Mouse (Mus musculus) embryonic facial prominence, embryonic 15.5 days (tissue): ENCODE measurements around the gene Rab22a. TPM values are rescaled to one million over a fixed set of nuclear protein-coding genes. Genes with fewer than 3 reads are reported as not detected.

Source experiments
- ATAC-seq: fragments of 200-750 bp; cut with Nextera tagmentation; 2 replicates; pipeline ENCODE4 v1.8.0; 2017; ENCODE audit warnings: low read depth, moderate TSS enrichment; ENCODE audit not compliant: insufficient number of reproducible peaks, low FRiP score, low TSS enrichment
- H3K27ac ChIP-seq: fragments of 300-500 bp; sonication (generic); replicated peaks from 2 replicates; pipeline ENCODE4 v1.5.1; 2015; ENCODE audit warnings: mild to moderate bottlenecking, inconsistent platforms
- H3K27me3 ChIP-seq: fragments of 300-500 bp; sonication (generic); 2 replicates; pipeline ENCODE4 v1.6.1; 2015; ENCODE audit warnings: inconsistent platforms
- H3K36me3 ChIP-seq: fragments of 300-500 bp; sonication (generic); 2 replicates; pipeline ENCODE4 v1.6.1; 2015; ENCODE audit warnings: mild to moderate bottlenecking, inconsistent platforms
- H3K4me1 ChIP-seq: fragments of 300-500 bp; sonication (generic); 2 replicates; pipeline ENCODE4 v1.6.1; 2015; ENCODE audit warnings: inconsistent platforms
- H3K4me2 ChIP-seq: fragments of 300-500 bp; sonication (generic); replicated peaks from 2 replicates; pipeline ENCODE4 v1.6.1; 2015; ENCODE audit warnings: mild to moderate bottlenecking, inconsistent platforms
- H3K4me3 ChIP-seq: fragments of 300-500 bp; sonication (generic); replicated peaks from 2 replicates; pipeline ENCODE4 v1.5.1; 2015; ENCODE audit warnings: mild to moderate bottlenecking, inconsistent platforms
- H3K9ac ChIP-seq: fragments of 300-500 bp; sonication (generic); 2 replicates; pipeline ENCODE4 v1.6.1; 2015; ENCODE audit warnings: inconsistent platforms
- H3K9me3 ChIP-seq: fragments of 300-500 bp; sonication (generic); replicated peaks from 2 replicates; pipeline ENCODE4 v1.6.1; 2016; ENCODE audit warnings: inconsistent platforms
- whole genome bisulfite sequencing: fragments of 180-500 bp; shearing (Covaris S2); methylation state at CpG from one replicate; pipeline ENCODE4 v1.1.7; 2015; 5-methylcytosine and 5-hydroxymethylcytosine counted together
- polyA plus RNA-seq: library from polyadenylated mRNA; unstranded; fragments of >200 nt; fragmentation: Nextera tagmentation; extraction: Ambion mirVana; gene quantifications from 2 replicates; pipeline ENCODE4 v1.2.1, GENCODE M21; 2015

Rab22a gene
- polyA plus RNA-seq, 1 experiment from 2014 or later, result 40.9 TPM

DNA sequence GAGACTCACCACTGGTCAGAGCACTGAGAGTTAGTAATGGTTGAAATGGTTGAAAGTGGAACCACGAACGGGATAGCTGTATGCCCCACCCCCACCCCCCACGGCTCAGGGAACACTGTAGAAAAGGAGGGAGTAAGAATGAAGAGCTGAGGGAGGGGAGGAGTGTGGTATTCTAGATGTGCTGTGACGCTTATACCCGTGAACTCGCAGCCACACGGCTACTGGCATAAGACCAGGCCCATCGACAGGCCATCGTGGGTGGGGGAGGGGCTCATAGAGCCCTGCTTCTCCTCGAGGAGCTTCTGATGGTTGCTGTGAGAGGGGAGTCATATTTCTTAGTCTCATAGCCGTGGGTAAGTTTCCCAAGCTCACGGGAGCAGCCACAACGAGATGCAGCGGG, 64.8 kb downstream of the Rab22a start:
- Histone ChIP-seq H3K27me3 (no peaks in the 10 kb centered on the region), H3K4me1 (peaks cover 5% of the 10 kb centered on the region; the same call in 1 of the 2 replicates), H3K9ac (no peak overlapping the region), H3K4me3 (no peak overlapping the region), H3K36me3 (no peaks in the 10 kb centered on the region), H3K27ac (no peak overlapping the region), H3K9me3 (no peaks in the 10 kb centered on the region), H3K4me2 (peak overlapping the region; percentile 31; the same call in 1 of the 2 replicates)
- ATAC-seq, result no peak
- 21% methylated on average over 14 of the region's 14 CpGs for WGBS

DNA sequence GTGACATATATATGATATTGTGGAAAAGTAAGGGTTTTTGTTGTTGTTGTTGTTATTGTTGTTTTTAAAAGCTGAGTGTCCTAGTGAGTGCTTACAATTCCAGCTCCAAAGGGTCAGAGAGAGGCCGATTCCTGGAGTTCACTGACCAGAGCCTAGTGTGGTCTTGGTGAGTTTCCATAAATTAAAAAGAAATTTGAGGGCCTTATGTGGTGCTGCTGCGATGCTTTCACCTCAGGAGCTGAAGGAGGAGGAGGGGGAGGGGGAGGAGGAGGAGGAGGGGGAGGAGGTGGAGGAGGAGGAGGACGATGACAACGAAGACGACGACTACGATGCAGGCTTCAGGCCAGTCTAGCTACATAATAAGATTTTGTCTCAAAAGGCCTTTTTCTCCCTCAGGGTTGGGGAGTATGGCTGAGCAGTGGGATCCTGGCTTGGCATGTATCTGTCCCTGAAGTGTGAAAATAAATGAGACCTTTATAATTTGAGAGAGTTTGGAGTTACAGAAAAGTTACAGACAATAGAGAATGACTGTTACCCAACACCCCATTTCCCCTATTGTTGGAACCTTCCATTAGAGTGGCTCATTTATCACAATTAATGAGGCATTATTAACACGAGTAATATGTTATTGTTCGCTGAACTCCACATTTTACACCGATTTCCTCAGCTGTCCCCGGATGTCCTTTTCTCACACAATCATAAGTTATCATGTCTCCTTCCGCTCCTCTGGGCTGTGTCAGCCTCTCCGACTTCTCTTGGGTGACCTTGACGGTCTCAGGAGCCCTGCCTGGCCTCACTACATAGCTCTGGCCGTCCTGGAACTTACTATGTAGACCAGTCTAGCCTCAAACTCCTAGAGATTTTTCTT, 65.6 kb downstream of the Rab22a start:
- H3K27me3 ChIP-seq, result no peaks in the 10 kb centered on the region
- ATAC-seq, result no peak
- peaks cover 5% of the 10 kb centered on the region for H3K4me1 ChIP-seq
- 67% methylated on average over 14 of the region's 15 CpGs for WGBS
- no peak overlapping the region for H3K4me3 ChIP-seq
- H3K36me3 ChIP-seq, result no peaks in the 10 kb centered on the region
- no peaks in the 10 kb centered on the region for H3K9me3 ChIP-seq
- no peak overlapping the region for H3K4me2 ChIP-seq
- no peak overlapping the region for H3K27ac ChIP-seq
- no peak overlapping the region for H3K9ac ChIP-seq

DNA sequence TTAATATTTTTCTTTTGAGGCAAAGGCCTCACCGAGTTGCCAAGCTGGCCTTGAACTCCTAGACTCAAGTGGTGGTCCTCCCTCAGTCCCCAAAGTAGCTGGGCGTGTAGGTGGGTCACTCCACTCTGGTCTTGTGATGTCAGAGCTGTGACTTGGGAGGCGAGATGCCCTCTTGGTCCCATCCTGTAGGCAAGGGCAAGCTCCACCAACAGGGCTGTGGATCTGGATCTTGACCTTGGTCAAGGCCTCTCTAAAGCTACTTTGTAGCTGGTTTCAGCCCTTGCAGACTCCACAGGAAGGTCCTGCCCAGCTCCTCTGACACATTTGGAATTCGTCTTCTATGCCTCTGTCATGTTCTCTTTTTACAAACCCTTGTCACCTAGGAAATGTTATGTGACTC, 66.3 kb downstream of the Rab22a start:
- peaks cover 9% of the 10 kb centered on the region for H3K4me1 ChIP-seq
- H3K4me2 ChIP-seq, result no peak overlapping the region
- WGBS, result 92% methylated on average over 4 of the region's 4 CpGs
- H3K36me3 ChIP-seq, result no peaks in the 10 kb centered on the region
- H3K9ac ChIP-seq, result no peak overlapping the region
- no peaks in the 10 kb centered on the region for H3K9me3 ChIP-seq
- H3K4me3 ChIP-seq, result no peak overlapping the region
- no peak overlapping the region for H3K27ac ChIP-seq
- no peak for ATAC-seq
- H3K27me3 ChIP-seq, result no peaks in the 10 kb centered on the region

DNA sequence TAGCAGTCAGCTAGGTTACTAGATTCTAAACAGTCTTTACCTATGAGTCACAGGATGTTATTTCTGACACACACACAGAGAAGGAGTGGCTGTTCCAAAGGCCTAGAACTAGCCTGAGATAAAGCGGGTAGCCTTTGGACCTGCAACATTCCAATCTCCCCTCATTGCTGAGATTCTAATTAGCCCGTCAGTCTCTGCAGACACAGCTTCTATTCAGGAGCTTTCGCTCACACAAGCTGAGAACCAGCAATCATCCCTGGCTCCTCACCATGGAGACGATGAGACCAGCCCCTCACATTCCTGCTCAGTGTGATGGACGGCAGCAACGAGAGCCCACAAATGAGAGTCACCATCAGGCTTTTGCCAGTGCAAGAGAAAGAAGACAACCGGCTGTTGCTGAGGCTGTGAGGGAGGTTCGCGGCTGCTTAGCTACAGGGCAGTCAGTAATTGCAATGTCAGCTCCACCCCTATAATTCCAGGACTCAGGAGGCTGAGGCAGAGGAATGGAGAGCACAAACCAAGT, 70.9 kb downstream of the Rab22a start:
- Histone ChIP-seq H3K9ac (no peak overlapping the region), H3K36me3 (no peaks in the 10 kb centered on the region), H3K27me3 (no peaks in the 10 kb centered on the region), H3K4me2 (no peak overlapping the region), H3K4me1 (peaks cover 4% of the 10 kb centered on the region), H3K4me3 (no peak overlapping the region), H3K27ac (no peak overlapping the region), H3K9me3 (no peaks in the 10 kb centered on the region)
- WGBS, result 9% methylated on average over 9 of the region's 9 CpGs
- ATAC-seq, result no peak

DNA sequence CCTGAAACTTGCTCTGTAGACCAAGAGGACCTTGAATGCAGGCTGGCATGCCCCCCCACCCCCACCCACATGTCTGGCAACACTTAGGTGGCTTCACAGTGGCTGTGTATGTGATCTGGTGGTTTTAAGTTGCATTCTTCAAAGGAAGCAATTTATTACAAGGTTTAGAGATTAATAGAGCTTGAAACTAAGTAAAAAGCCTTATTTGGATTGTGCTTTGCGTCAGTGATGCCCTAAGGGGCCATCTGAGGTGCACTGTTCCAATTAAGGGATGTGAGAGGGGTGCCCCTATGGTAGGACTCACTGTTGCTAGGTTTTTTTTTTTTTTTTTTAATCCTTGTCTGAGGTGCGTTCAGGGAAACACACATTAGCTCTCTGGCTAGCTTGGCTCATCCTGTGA, 74.9 kb downstream of the Rab22a start:
- H3K9me3 ChIP-seq, result no peaks in the 10 kb centered on the region
- H3K4me2 ChIP-seq, result no peak overlapping the region
- H3K27me3 ChIP-seq, result no peaks in the 10 kb centered on the region
- no peak for ATAC-seq
- H3K4me1 ChIP-seq, result peaks cover 19% of the 10 kb centered on the region
- no peak overlapping the region for H3K27ac ChIP-seq
- no peak overlapping the region for H3K4me3 ChIP-seq
- 34% methylated on average over 2 of the region's 2 CpGs for WGBS
- H3K36me3 ChIP-seq, result peaks cover 5% of the 10 kb centered on the region; the same call in 1 of the 2 replicates
- H3K9ac ChIP-seq, result no peak overlapping the region

DNA sequence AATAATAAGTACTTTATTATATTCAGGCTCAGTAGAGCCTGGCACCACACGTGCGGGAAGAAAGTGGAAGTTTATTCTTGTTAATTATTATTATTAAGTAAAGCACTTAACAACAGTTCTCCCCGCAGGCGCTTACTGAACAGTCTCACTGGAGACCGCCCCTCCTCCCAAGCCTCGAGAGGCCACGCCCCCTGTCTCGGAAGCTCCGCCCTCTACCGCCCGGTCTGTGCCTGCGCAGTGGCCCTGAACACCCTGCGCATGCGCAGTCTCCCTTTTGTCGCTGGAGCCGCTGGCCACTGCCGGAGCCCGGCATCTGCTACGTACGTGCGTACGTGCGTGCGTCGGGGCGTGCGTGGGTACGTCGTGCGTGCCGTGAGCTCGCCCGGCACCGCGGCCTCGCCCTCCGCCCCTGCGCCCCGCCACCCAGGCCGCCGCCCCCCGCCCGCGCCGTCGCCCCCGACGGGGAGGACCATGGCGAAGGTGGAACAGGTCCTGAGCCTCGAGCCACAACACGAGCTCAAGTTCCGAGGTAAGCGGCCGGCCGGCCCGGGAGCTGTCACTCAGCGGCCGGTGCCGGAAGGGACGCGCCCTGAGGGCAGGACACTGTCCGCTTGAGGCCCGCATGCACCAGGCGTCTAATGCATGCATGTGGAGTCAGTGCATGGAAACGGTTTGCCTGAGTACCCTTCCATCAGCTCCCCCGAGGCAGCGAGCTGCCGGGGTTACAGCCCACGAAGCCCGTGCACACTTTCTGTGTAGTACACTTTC, 77.8 kb downstream of the Rab22a start, which contains the start of gene Vapb:
Vapb (plus strand) TSS at position 290 of the 768 bp plus-strand sequence.
- WGBS, result under 1% methylated on average over 70 of the region's 70 CpGs
- peak; percentile 99 for ATAC-seq
- peak within 1 kb of the TSS; percentile 80 for H3K4me3 ChIP-seq
- peak within 1 kb of the TSS; percentile 68 for H3K4me2 ChIP-seq
- H3K4me1 ChIP-seq, result peaks cover 26% of the 10 kb centered on the region
- H3K9me3 ChIP-seq, result no peaks in the 10 kb centered on the region
- peak within 1 kb of the TSS; percentile 83 for H3K27ac ChIP-seq
- peaks cover 5% of the 10 kb centered on the region; the same call in 1 of the 2 replicates for H3K36me3 ChIP-seq
- peak within 1 kb of the TSS; percentile 88 for H3K9ac ChIP-seq
- H3K27me3 ChIP-seq, result no peaks in the 10 kb centered on the region

DNA sequence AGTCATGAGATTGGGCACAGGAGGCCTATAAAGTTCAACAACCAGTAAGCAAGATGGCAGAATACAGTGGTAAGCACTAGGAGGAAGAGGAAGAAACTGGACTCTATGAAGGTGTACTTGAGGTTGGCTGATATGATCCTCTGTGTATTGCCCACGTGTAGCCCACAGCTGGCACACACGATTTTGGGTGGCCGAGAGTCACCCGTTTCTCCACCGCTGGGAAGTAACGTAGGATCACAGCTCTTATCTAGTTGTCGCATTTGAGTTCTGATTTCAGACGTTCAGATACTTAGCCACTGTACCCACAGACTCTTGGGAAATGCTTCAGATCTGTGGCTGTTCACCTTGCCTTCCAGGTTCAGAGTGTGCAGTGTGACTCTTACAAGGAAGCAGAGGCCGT, 78.7 kb downstream of the Rab22a start:
- no peak overlapping the region for H3K27ac ChIP-seq
- peak overlapping the region; percentile 68 for H3K4me2 ChIP-seq
- H3K27me3 ChIP-seq, result no peaks in the 10 kb centered on the region
- peaks cover 32% of the 10 kb centered on the region for H3K4me1 ChIP-seq
- peaks cover 5% of the 10 kb centered on the region; the same call in 1 of the 2 replicates for H3K36me3 ChIP-seq
- H3K9ac ChIP-seq, result peak overlapping the region; percentile 88
- H3K9me3 ChIP-seq, result no peaks in the 10 kb centered on the region
- peak overlapping the region; percentile 80 for H3K4me3 ChIP-seq
- WGBS, result 83% methylated on average over 9 of the region's 9 CpGs
- ATAC-seq, result no peak

DNA sequence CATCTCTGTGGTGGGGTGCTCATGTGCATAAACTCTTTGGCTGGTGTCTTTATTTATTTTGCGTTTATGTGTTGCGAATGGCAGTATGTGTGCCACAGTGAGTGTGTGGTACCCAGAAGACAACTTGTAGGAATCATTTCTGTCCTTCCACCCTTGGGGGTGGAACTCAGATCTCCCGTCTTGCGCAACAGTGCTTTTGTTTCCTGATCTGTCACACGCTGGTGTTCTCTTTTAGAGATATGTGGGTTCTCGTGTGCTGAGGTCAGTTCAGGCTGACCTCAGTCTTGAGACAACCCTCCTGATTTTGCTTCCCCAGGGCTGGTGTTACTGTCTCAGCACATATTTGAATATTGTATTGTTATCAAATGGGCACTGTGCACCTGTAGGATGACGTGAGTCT, 79.5 kb downstream of the Rab22a start:
- Histone ChIP-seq H3K4me1 (peaks cover 32% of the 10 kb centered on the region), H3K27me3 (no peaks in the 10 kb centered on the region), H3K36me3 (peaks cover 5% of the 10 kb centered on the region; the same call in 1 of the 2 replicates), H3K9ac (no peak overlapping the region), H3K4me2 (no peak overlapping the region), H3K27ac (no peak overlapping the region), H3K9me3 (no peaks in the 10 kb centered on the region), H3K4me3 (no peak overlapping the region)
- no peak for ATAC-seq
- 91% methylated on average over 7 of the region's 7 CpGs for WGBS

DNA sequence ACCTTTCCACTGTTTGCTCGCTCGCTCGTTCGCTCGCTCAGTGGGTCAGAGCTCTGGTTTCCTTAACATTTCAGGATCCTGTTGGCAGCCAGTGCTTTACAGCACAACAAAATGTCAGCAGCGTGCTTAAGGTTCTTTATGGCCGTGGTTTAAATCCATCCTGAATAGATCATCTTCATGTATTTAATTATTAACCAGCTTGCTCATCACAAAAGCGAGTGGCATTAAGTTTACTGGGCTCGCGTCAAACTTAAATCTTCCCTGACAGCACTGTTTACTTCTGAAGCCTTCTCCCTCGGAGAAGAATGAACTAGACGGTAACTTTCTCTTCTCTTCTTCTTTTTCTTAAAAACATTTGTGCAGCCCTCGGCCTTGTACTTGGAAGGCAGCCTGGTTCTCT, 82.5 kb downstream of the Rab22a start:
- peak overlapping the region; percentile 4; the same call in 1 of the 2 replicates for H3K4me2 ChIP-seq
- H3K9me3 ChIP-seq, result peaks cover 5% of the 10 kb centered on the region; the same call in 1 of the 2 replicates
- ATAC-seq, result no peak
- peaks cover 8% of the 10 kb centered on the region; the same call in 1 of the 2 replicates for H3K36me3 ChIP-seq
- H3K4me1 ChIP-seq, result peaks cover 32% of the 10 kb centered on the region
- H3K27ac ChIP-seq, result peak overlapping the region; percentile 45
- H3K9ac ChIP-seq, result no peak overlapping the region
- 64% methylated on average over 13 of the region's 13 CpGs for WGBS
- no peaks in the 10 kb centered on the region for H3K27me3 ChIP-seq
- no peak overlapping the region for H3K4me3 ChIP-seq

DNA sequence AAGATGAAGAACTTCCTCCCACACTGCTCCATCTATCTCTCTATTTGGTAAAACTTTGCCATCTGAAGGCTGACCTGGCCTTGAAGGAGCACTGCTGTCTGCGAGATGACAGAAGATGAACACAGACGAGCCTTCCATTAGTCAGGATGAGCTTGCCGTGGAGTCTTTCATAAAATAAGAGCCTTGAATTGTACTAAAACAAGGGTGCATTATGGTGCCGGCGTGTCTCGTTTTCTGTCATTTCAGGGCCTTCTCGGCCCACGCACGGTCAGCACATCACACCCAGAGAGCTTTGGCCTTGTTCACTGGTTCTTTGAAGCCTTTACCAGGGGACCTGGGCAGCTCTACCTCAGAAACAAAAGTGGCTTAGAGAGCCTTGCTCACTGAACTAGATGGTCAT, 83.2 kb downstream of the Rab22a start:
- H3K4me3 ChIP-seq, result no peak overlapping the region
- no peak overlapping the region for H3K27ac ChIP-seq
- peaks cover 6% of the 10 kb centered on the region; the same call in 1 of the 2 replicates for H3K9me3 ChIP-seq
- H3K27me3 ChIP-seq, result no peaks in the 10 kb centered on the region
- ATAC-seq, result no peak
- 83% methylated on average over 9 of the region's 9 CpGs for WGBS
- no peak overlapping the region for H3K4me2 ChIP-seq
- H3K9ac ChIP-seq, result no peak overlapping the region
- H3K36me3 ChIP-seq, result peaks cover 9% of the 10 kb centered on the region; the same call in 1 of the 2 replicates
- H3K4me1 ChIP-seq, result peaks cover 32% of the 10 kb centered on the region
